In genomic region chr19:55643288-55643901, GRCm38 (mm10) we compare ENCODE assay signal across 8 mouse cellular contexts.
A peak's percentile ranks its signal among the peaks of the same experiment; 100 is the strongest.
DNase-seq lines count a peak whose midpoint lies in the region; ATAC-seq lines count a peak whose summit lies in the region.

No protein-coding gene starts in this region.

- no peaks in the 10 kb centered on the region for H3K9me3 ChIP-seq in hindbrain, embryonic 11.5 days (ENCODE audit: control insufficient read depth, low read length)

- no peaks in the 10 kb centered on the region for H3K4me1 ChIP-seq in brown adipose tissue, adult 24 weeks (ENCODE audit: control insufficient read depth, insufficient read depth, insufficient read length, low read length)
- H3K4me1 ChIP-seq in hindbrain, embryonic 11.5 days (replicated peaks; ENCODE audit: control insufficient read depth, insufficient read depth, low read length): peaks cover 2% of the 10 kb centered on the region; the same call in 1 of the 2 replicates

- H3K9ac ChIP-seq in hindbrain, embryonic 11.5 days (ENCODE audit: low read depth, low read length): no peak overlapping the region

- 14% methylated on average over 10 of the region's 14 CpGs for WGBS in hindbrain, embryonic 11.5 days

- H3K4me2 ChIP-seq in hindbrain, embryonic 11.5 days (replicated peaks; ENCODE audit: low read depth, low read length): peak overlapping the region; percentile 31

- peak; percentile 14 for DNase-seq in left cerebral cortex, adult 11 months (ENCODE audit: low spot score)
- no peak for DNase-seq in left cerebral cortex, adult 8-10 months (ENCODE audit: low spot score in 2 of 2)
- DNase-seq in hindbrain, embryonic 11.5 days (ENCODE audit: low spot score): no peak
- peak; percentile 26 to 31 for DNase-seq in layer of hippocampus, postnatal 10 days (ENCODE audit: low spot score in 2 of 2)
- DNase-seq in lung, postnatal 25 days (ENCODE audit: low spot score): peak; percentile 71
- peak; percentile 56 for DNase-seq in skeletal muscle tissue, adult 2 months (ENCODE audit: low read depth, low spot score)

- H3K27me3 ChIP-seq in hindbrain, embryonic 11.5 days (ENCODE audit: control insufficient read depth, insufficient read depth, low read length): peaks cover 2% of the 10 kb centered on the region; the same call in 1 of the 2 replicates

- peak; percentile 79 for ATAC-seq in frontal cortex, adult (ENCODE audit: low TSS enrichment)
- ATAC-seq in hindbrain, embryonic 11.5 days (ENCODE audit: low FRiP score): no peak

- peak overlapping the region; percentile 60 for H3K4me3 ChIP-seq in brown adipose tissue, adult 24 weeks (ENCODE audit: insufficient read depth, low read depth, low read length)
- H3K4me3 ChIP-seq in hindbrain, embryonic 11.5 days (ENCODE audit: low read depth, low read length): no peak overlapping the region; the same call in 1 of the 2 replicates

- H3K36me3 ChIP-seq in hindbrain, embryonic 11.5 days (ENCODE audit: control insufficient read depth, insufficient read depth, low read length): no peaks in the 10 kb centered on the region

- peak overlapping the region; percentile 25; the same call in 1 of the 2 replicates for H3K27ac ChIP-seq in brown adipose tissue, adult 24 weeks (replicated peaks; ENCODE audit: low read depth, low read length)
- H3K27ac ChIP-seq in hindbrain, embryonic 11.5 days (ENCODE audit: low read depth, low read length): no peak overlapping the region

Comparison
In these comparisons a context has a peak if more than half of its experiments do, and no peak if none do; other contexts are left out.
1. DNase-seq: peak in left cerebral cortex, adult 11 months (single experiment), layer of hippocampus, postnatal 10 days (2 of 2), lung, postnatal 25 days (single experiment) and skeletal muscle tissue, adult 2 months (single experiment); none in left cerebral cortex, adult 8-10 months (0 of 2) and hindbrain, embryonic 11.5 days (single experiment).